Mouse (Mus musculus) CD4-positive, CD25-positive, alpha-beta regulatory T cell, adult 4 months (primary cell): ENCODE measurements around the gene Rabgap1l. TPM values are rescaled to one million over a fixed set of nuclear protein-coding genes. Genes with fewer than 3 reads are reported as not detected.
"Not testable (repeated sequence)": the region's sequence is repeated elsewhere in the genome, so short reads cannot be mapped to it uniquely, and the experiment has no call there.

Source experiments
- ATAC-seq: one replicate; pipeline ENCODE4 v1.8.0; 2017
- polyA plus RNA-seq, 2 experiments: library from polyadenylated mRNA; unstranded; fragments of 100-300 nt; shearing (Covaris generic); gene quantifications; one replicate each; pipeline ENCODE4 v1.2.1; 2017

Gene Rabgap1l
- polyA plus RNA-seq, 2 experiments from 2014 or later: 268 to 348 TPM

GRCm38 (mm10) chr1:160308498-160308897, 484.5 kb downstream of the Rabgap1l start:
- no peak for ATAC-seq

GRCm38 (mm10) chr1:160306866-160307616, 486.0 kb downstream of the Rabgap1l start:
- peak; percentile 67 for ATAC-seq

GRCm38 (mm10) chr1:160306336-160306735, 486.7 kb downstream of the Rabgap1l start:
- no peak for ATAC-seq

- no peak for ATAC-seq
Measured at GRCm38 (mm10) chr1:160305826-160306225, 487.2 kb downstream of the Rabgap1l start.

GRCm38 (mm10) chr1:160304969-160305498, 488.0 kb downstream of the Rabgap1l start:
- no peak for ATAC-seq

- ATAC-seq: no peak
Measured at GRCm38 (mm10) chr1:160302268-160302667, 490.7 kb downstream of the Rabgap1l start.

GRCm38 (mm10) chr1:160301156-160301555, 491.9 kb downstream of the Rabgap1l start:
- no peak for ATAC-seq

GRCm38 (mm10) chr1:160300704-160301103, 492.3 kb downstream of the Rabgap1l start:
- ATAC-seq: no peak

- peak; percentile 79 for ATAC-seq
Measured at GRCm38 (mm10) chr1:160299979-160300378, 493.0 kb downstream of the Rabgap1l start.

GRCm38 (mm10) chr1:160298893-160299292, 494.1 kb downstream of the Rabgap1l start:
- ATAC-seq: no peak

- no peak for ATAC-seq
Measured at GRCm38 (mm10) chr1:160297701-160298100, 495.3 kb downstream of the Rabgap1l start.

- ATAC-seq: no peak
Measured at GRCm38 (mm10) chr1:160295323-160295722, 497.7 kb downstream of the Rabgap1l start.

- ATAC-seq: no peak
Measured at GRCm38 (mm10) chr1:160293488-160293887, 499.5 kb downstream of the Rabgap1l start.

GRCm38 (mm10) chr1:160292058-160292457, 501.0 kb downstream of the Rabgap1l start:
- ATAC-seq: no peak

GRCm38 (mm10) chr1:160290242-160290641, 502.8 kb downstream of the Rabgap1l start:
- peak; percentile 69 for ATAC-seq

GRCm38 (mm10) chr1:160287058-160287645, 505.9 kb downstream of the Rabgap1l start:
- ATAC-seq: no peak

GRCm38 (mm10) chr1:160286400-160287057, 506.5 kb downstream of the Rabgap1l start:
- no peak for ATAC-seq

- ATAC-seq: no peak
Measured at GRCm38 (mm10) chr1:160284241-160284640, 508.8 kb downstream of the Rabgap1l start.

- ATAC-seq: not testable (repeated sequence)
Measured at GRCm38 (mm10) chr1:160282166-160282874, 510.7 kb downstream of the Rabgap1l start.

GRCm38 (mm10) chr1:160281337-160282084, 511.5 kb downstream of the Rabgap1l start:
- ATAC-seq: no peak

- no peak for ATAC-seq
Measured at GRCm38 (mm10) chr1:160280603-160281002, 512.4 kb downstream of the Rabgap1l start.
